Mouse (Mus musculus) left cerebral cortex, adult 6 months (tissue): ENCODE measurements around the gene Olfr1493-ps1. TPM values are rescaled to one million over a fixed set of nuclear protein-coding genes. Genes with fewer than 3 reads are reported as not detected.

Experiments
- long read RNA-seq, 2 experiments: library from polyadenylated mRNA; unstranded; transcript quantifications; one replicate each; pipeline ENCODE4 v2.0.0; 2019 to 2020
- polyA plus RNA-seq: library from polyadenylated mRNA; unstranded; fragments of <200 nt; fragmentation: Nextera tagmentation; gene quantifications from 2 replicates; pipeline ENCODE4 v1.2.3, GENCODE M21; 2021

The Olfr1493-ps1 gene
- not detected in 2 replicates for polyA plus RNA-seq
- long read RNA-seq, experiment 1, result 0 reads
- long read RNA-seq, experiment 2, result 0 reads

GRCm38 (mm10) chr19:13722978-13723377, at the start of gene Olfr1493-ps1:
Olfr1493-ps1 (plus strand) TSS chr19:13723278.

GRCm38 (mm10) chr19:13696968-13697367, 26.1 kb upstream of the Olfr1493-ps1 start, which contains the start of gene Olfr1491:
Olfr1491 (plus strand) TSS chr19:13697268.

GRCm38 (mm10) chr19:13739428-13739827, 16.4 kb downstream of the Olfr1493-ps1 start, which contains the start of gene Olfr1494:
Olfr1494 (plus strand) TSS chr19:13739728.

GRCm38 (mm10) chr19:13764306-13764705, 41.2 kb downstream of the Olfr1493-ps1 start, which contains the start of gene Olfr1495:
Olfr1495 (plus strand) TSS chr19:13764606.

GRCm38 (mm10) chr19:13777578-13777977, 54.5 kb downstream of the Olfr1493-ps1 start, which contains the start of gene Olfr1496:
Olfr1496 (plus strand) TSS chr19:13777878.

Other genes with a start within 250 kb of the Olfr1493-ps1 start
- not detected in 2 replicates for gene Olfr1475, start 243.1 kb upstream of the Olfr1493-ps1 start, polyA plus RNA-seq
- not detected in 2 replicates for gene Olfr1477, start 222.7 kb upstream of the Olfr1493-ps1 start, polyA plus RNA-seq
- gene Olfr1480, start 195.4 kb upstream of the Olfr1493-ps1 start, polyA plus RNA-seq, result not detected in 2 replicates
- gene Olfr1484, start 139.8 kb upstream of the Olfr1493-ps1 start, polyA plus RNA-seq, result not detected in 2 replicates
- not detected in 2 replicates for gene Olfr1487, start 105.9 kb upstream of the Olfr1493-ps1 start, polyA plus RNA-seq
- 0.04 TPM in 1 of 2 replicates, not detected in the other for gene Olfr1489, start 91.7 kb upstream of the Olfr1493-ps1 start, polyA plus RNA-seq
- gene Olfr1490, start 72.2 kb upstream of the Olfr1493-ps1 start, polyA plus RNA-seq, result not detected in 2 replicates
- gene Olfr1491, start 26.0 kb upstream of the Olfr1493-ps1 start, polyA plus RNA-seq, result not detected in 2 replicates
- gene Olfr1494, start 16.4 kb downstream of the Olfr1493-ps1 start, polyA plus RNA-seq, result not detected in 2 replicates
- not detected in 2 replicates for gene Olfr1495, start 41.3 kb downstream of the Olfr1493-ps1 start, polyA plus RNA-seq
- gene Olfr1496, start 54.6 kb downstream of the Olfr1493-ps1 start, polyA plus RNA-seq, result not detected in 2 replicates
- gene Olfr1497, start 74.9 kb downstream of the Olfr1493-ps1 start, polyA plus RNA-seq, result not detected in 2 replicates
- gene Olfr1499, start 96.2 kb downstream of the Olfr1493-ps1 start, polyA plus RNA-seq, result not detected in 2 replicates
- not detected in 2 replicates for gene Olfr1500, start 107.2 kb downstream of the Olfr1493-ps1 start, polyA plus RNA-seq
- not detected in 2 replicates for gene Olfr1501, start 127.4 kb downstream of the Olfr1493-ps1 start, polyA plus RNA-seq
- gene Olfr1502, start 138.5 kb downstream of the Olfr1493-ps1 start, polyA plus RNA-seq, result not detected in 2 replicates
- gene Olfr1504, start 174.7 kb downstream of the Olfr1493-ps1 start, polyA plus RNA-seq, result not detected in 2 replicates
- gene Olfr1505, start 190.3 kb downstream of the Olfr1493-ps1 start, polyA plus RNA-seq, result not detected in 2 replicates